Mouse (Mus musculus) stomach, postnatal 0 days (tissue): ENCODE results near the gene Lrrk1.

Experiments
- CTCF ChIP-seq: IDR thresholded peaks from 2 replicates; pipeline ENCODE4 v1.5.1; 2016; ENCODE audit warnings: antibody characterized with exemption, low read depth, mild to moderate bottlenecking, moderate library complexity
- EP300 ChIP-seq: optimal IDR thresholded peaks from 2 replicates; pipeline ENCODE3; 2016; ENCODE audit warnings: antibody characterized with exemption

- TF ChIP-seq CTCF (no peak), EP300 (no peak)
Observed at GRCm38 (mm10) chr7:66373391-66373790, 14.8 kb downstream of the Lrrk1 start.
